Mouse (Mus musculus) heart, postnatal 0 days (tissue): ENCODE measurements around the gene Phactr1. TPM values are rescaled to one million over a fixed set of nuclear protein-coding genes. Genes with fewer than 3 reads are reported as not detected.

Experiments
- ATAC-seq: fragments of 200-750 bp; cut with Nextera tagmentation; 2 replicates; pipeline ENCODE4 v1.8.0; 2017; ENCODE audit warnings: low read depth, moderate number of reproducible peaks, moderate library complexity; ENCODE audit not compliant: insufficient read depth
- DNase-seq: peaks from one replicate; pipeline ENCODE4 v3.0.0-alpha.2; 2016; ENCODE audit warnings: low spot score
- H3K27ac ChIP-seq: fragments of 300-500 bp; sonication (generic); 2 replicates; pipeline ENCODE4 v1.5.1; 2014; ENCODE audit warnings: low read depth, mild to moderate bottlenecking
- H3K27me3 ChIP-seq: fragments of 300-500 bp; sonication (generic); 2 replicates; pipeline ENCODE4 v1.6.1; 2014; ENCODE audit warnings: low read length, mixed read lengths; ENCODE audit not compliant: control insufficient read depth, insufficient read depth
- H3K36me3 ChIP-seq: fragments of 300-500 bp; sonication (generic); replicated peaks from 2 replicates; pipeline ENCODE4 v1.6.1; 2014; ENCODE audit warnings: low read length, mixed read lengths; ENCODE audit not compliant: control insufficient read depth, insufficient read depth
- H3K4me1 ChIP-seq: fragments of 300-500 bp; sonication (generic); 2 replicates; pipeline ENCODE4 v1.6.1; 2014; ENCODE audit warnings: antibody characterized with exemption; ENCODE audit not compliant: control insufficient read depth, insufficient read depth
- H3K4me2 ChIP-seq: fragments of 300-500 bp; sonication (generic); 2 replicates; pipeline ENCODE4 v1.6.1; 2014; ENCODE audit warnings: low read depth, mild to moderate bottlenecking, low read length, moderate library complexity
- H3K4me3 ChIP-seq: fragments of 300-500 bp; sonication (generic); 2 replicates; pipeline ENCODE4 v1.5.1; 2014; ENCODE audit warnings: low read depth, low read length
- H3K9ac ChIP-seq: fragments of 300-500 bp; sonication (generic); replicated peaks from 2 replicates; pipeline ENCODE4 v1.6.1; 2014; ENCODE audit warnings: low read depth, low read length, mixed read lengths
- H3K9me3 ChIP-seq: fragments of 300-500 bp; sonication (generic); replicated peaks from 2 replicates; pipeline ENCODE4 v1.6.1; 2016; ENCODE audit warnings: low read length; ENCODE audit not compliant: control insufficient read depth
- CTCF ChIP-seq: IDR thresholded peaks from 2 replicates; pipeline ENCODE4 v1.5.1; 2016; ENCODE audit warnings: antibody characterized with exemption, control low read depth, low read depth
- EP300 ChIP-seq: IDR thresholded peaks from 2 replicates; pipeline ENCODE4 v1.6.1; 2016; ENCODE audit warnings: antibody characterized with exemption, low read depth
- WGBS: fragments of 180-500 bp; shearing (Covaris S2); extraction: QIAGEN DNeasy Blood & Tissue Kit; methylation state at CpG from one replicate; pipeline ENCODE4 v1.1.7; 2014; 5-methylcytosine and 5-hydroxymethylcytosine counted together
- polyA plus RNA-seq: library from polyadenylated mRNA; unstranded; fragments of >200 nt; fragmentation: Nextera tagmentation; extraction: Ambion mirVana; gene quantifications from 2 replicates; pipeline ENCODE4 v1.2.1, GENCODE M21; 2015
- total RNA-seq: library from RNA; depleted of rRNA; stranded (reverse); fragments of >200 nt; gene quantifications from 2 replicates; pipeline ENCODE4 v1.2.3, GENCODE M21; 2014; ENCODE audit warnings: low replicate concordance

The Phactr1 gene
- total and polyA plus RNA-seq, 2 experiments from 2014 or later, result 1.6 to 4.8 TPM

- Histone ChIP-seq H3K27me3 (no peaks in the 10 kb centered on the region), H3K36me3 (no peaks in the 10 kb centered on the region), H3K4me2 (no peak overlapping the region), H3K4me1 (no peaks in the 10 kb centered on the region), H3K4me3 (no peak overlapping the region), H3K9ac (no peak overlapping the region), H3K27ac (no peak overlapping the region), H3K9me3 (no peaks in the 10 kb centered on the region)
- ATAC-seq, result no peak
- 73% methylated on average over 4 of the region's 4 CpGs for WGBS
- DNase-seq, result no peak
- TF ChIP-seq CTCF, result no peak
- no peak for TF ChIP-seq EP300
These were observed 390.1 kb downstream of the Phactr1 start for GRCm38 (mm10) chr13:43070496-43070895.

GRCm38 (mm10) chr13:43070971-43071370 lies 390.5 kb downstream of the Phactr1 start:
- H3K27ac ChIP-seq, result no peak overlapping the region
- H3K27me3 ChIP-seq, result no peaks in the 10 kb centered on the region
- H3K9ac ChIP-seq, result no peak overlapping the region
- WGBS, result 91% methylated on average over 2 of the region's 2 CpGs
- no peak overlapping the region for H3K4me2 ChIP-seq
- no peaks in the 10 kb centered on the region for H3K4me1 ChIP-seq
- no peak for DNase-seq
- ATAC-seq, result no peak
- no peak for TF ChIP-seq CTCF
- TF ChIP-seq EP300, result no peak
- no peaks in the 10 kb centered on the region for H3K36me3 ChIP-seq
- H3K4me3 ChIP-seq, result no peak overlapping the region
- H3K9me3 ChIP-seq, result no peaks in the 10 kb centered on the region

GRCm38 (mm10) chr13:43075456-43075855 lies 395.0 kb downstream of the Phactr1 start:
- Histone ChIP-seq H3K27ac (no peak overlapping the region), H3K4me1 (no peaks in the 10 kb centered on the region), H3K36me3 (no peaks in the 10 kb centered on the region), H3K27me3 (no peaks in the 10 kb centered on the region), H3K4me3 (no peak overlapping the region), H3K4me2 (no peak overlapping the region), H3K9me3 (no peaks in the 10 kb centered on the region), H3K9ac (no peak overlapping the region)
- ATAC-seq, result no peak
- DNase-seq, result no peak
- 69% methylated on average over 6 of the region's 6 CpGs for WGBS
- TF ChIP-seq CTCF (no peak), EP300 (no peak)

GRCm38 (mm10) chr13:43077485-43077884 lies 397.1 kb downstream of the Phactr1 start:
- no peaks in the 10 kb centered on the region for H3K36me3 ChIP-seq
- no peaks in the 10 kb centered on the region for H3K27me3 ChIP-seq
- H3K4me3 ChIP-seq, result no peak overlapping the region
- H3K9ac ChIP-seq, result no peak overlapping the region
- H3K4me1 ChIP-seq, result no peaks in the 10 kb centered on the region
- H3K4me2 ChIP-seq, result no peak overlapping the region
- H3K27ac ChIP-seq, result no peak overlapping the region
- H3K9me3 ChIP-seq, result no peaks in the 10 kb centered on the region
- ATAC-seq, result no peak
- no peak for DNase-seq
- no peak for TF ChIP-seq EP300
- TF ChIP-seq CTCF, result no peak
- WGBS, result 89% methylated on average over 9 of the region's 9 CpGs

GRCm38 (mm10) chr13:43085226-43085625 lies 404.8 kb downstream of the Phactr1 start:
- Histone ChIP-seq H3K4me1 (no peaks in the 10 kb centered on the region), H3K4me2 (no peak overlapping the region), H3K9ac (no peak overlapping the region), H3K36me3 (no peaks in the 10 kb centered on the region), H3K27ac (no peak overlapping the region), H3K4me3 (no peak overlapping the region), H3K9me3 (no peaks in the 10 kb centered on the region), H3K27me3 (no peaks in the 10 kb centered on the region)
- TF ChIP-seq CTCF (no peak), EP300 (no peak)
- no peak for DNase-seq
- ATAC-seq, result no peak
- WGBS, result 84% methylated on average over 7 of the region's 7 CpGs

GRCm38 (mm10) chr13:43094365-43094764 lies 413.9 kb downstream of the Phactr1 start:
- Histone ChIP-seq H3K27me3 (no peaks in the 10 kb centered on the region), H3K9ac (no peak overlapping the region), H3K4me1 (no peaks in the 10 kb centered on the region), H3K4me2 (0 out of 2 replicates have a peak overlapping the region, but pooled peaks have one; percentile 32), H3K27ac (no peak overlapping the region), H3K36me3 (no peaks in the 10 kb centered on the region), H3K4me3 (no peak overlapping the region), H3K9me3 (no peaks in the 10 kb centered on the region)
- no peak for TF ChIP-seq EP300
- TF ChIP-seq CTCF, result peak; percentile 69
- DNase-seq (peak; percentile 28), ATAC-seq (no peak)
- WGBS, result 46% methylated on average over 7 of the region's 7 CpGs
